Mouse (Mus musculus): ENCODE measurements around the gene Tnn. TPM values are rescaled to one million over a fixed set of nuclear protein-coding genes. Genes with fewer than 3 reads are reported as not detected.

Tnn gene
- 0.08 and 0.12 TPM in 2 replicates for polyA plus RNA-seq (2015; fragmentation: Nextera tagmentation; extraction: Ambion mirVana)

DNA sequence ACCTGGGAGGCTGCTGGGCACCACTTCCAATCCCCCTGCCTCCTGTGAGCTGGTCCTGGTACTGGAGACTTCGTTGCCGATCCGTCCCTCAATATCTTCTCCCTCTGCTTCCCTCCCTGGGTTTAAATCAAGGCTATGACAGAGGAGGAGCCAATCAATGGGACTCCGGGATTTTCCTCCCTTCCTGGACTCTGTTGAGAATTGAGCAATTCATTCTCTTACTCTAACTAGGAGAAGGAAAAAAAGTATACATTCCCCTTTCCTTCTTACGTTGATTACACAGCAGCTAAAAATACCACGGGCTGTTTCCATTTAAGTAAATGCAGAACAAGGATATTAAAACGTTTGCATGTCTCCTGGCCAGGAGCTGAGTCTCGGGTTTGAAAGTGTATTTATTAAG lies at the start of gene Tnn:
Gene Tnn (minus strand): TSS at position 101 of the 400 bp plus-strand sequence.
- ATAC-seq (ENCODE audit: low FRiP score, low read depth), result no peak
- no peaks in the 10 kb centered on the region for H3K27me3 ChIP-seq

DNA sequence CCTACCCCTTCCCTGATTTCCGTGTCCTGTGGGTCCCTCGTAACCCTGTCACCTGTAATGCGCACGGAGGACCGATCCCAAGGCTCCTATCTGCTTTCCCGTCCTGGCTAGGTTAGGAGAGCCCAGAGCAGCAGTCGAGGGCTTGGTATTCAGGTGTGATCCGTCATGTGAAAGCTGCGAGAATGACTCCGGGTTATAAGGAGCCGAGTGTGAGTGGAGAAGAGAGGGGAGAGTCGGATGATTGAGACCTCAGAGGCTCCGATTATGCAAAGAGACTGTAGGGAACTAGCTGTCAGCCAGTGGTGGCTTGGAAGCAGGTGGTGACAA lies 41.9 kb upstream of the Tnn start:
- H3K9me3 ChIP-seq, result no peaks in the 10 kb centered on the region
- peaks cover 18% of the 10 kb centered on the region for H3K36me3 ChIP-seq
- H3K4me2 ChIP-seq, result peak overlapping the region; percentile 83
- peak overlapping the region; percentile 73 for H3K9ac ChIP-seq
- H3K27me3 ChIP-seq, result no peaks in the 10 kb centered on the region
- peak overlapping the region; percentile 86 for H3K27ac ChIP-seq (replicated peaks)
- H3K4me3 ChIP-seq, result peak overlapping the region; percentile 73
- ATAC-seq (ENCODE audit: low FRiP score, low read depth), result peak; percentile 50; the same call in 1 of the 2 replicates
- H3K4me1 ChIP-seq (replicated peaks), result peaks cover 11% of the 10 kb centered on the region
- WGBS, result under 1% methylated on average over 13 of the region's 13 CpGs

More for the DNA sequence above, at the start of gene Tnn:
- Histone ChIP-seq H3K9ac (no peak within 1 kb of the TSS), H3K27ac (replicated peaks) (no peak within 1 kb of the TSS), H3K9me3 (no peaks in the 10 kb centered on the region), H3K4me2 (no peak within 1 kb of the TSS), H3K4me1 (replicated peaks) (peaks cover 5% of the 10 kb centered on the region; the same call in 1 of the 2 replicates), H3K36me3 (no peaks in the 10 kb centered on the region), H3K4me3 (no peak within 1 kb of the TSS)
- 76% methylated on average over 8 of the region's 8 CpGs for WGBS

DNA sequence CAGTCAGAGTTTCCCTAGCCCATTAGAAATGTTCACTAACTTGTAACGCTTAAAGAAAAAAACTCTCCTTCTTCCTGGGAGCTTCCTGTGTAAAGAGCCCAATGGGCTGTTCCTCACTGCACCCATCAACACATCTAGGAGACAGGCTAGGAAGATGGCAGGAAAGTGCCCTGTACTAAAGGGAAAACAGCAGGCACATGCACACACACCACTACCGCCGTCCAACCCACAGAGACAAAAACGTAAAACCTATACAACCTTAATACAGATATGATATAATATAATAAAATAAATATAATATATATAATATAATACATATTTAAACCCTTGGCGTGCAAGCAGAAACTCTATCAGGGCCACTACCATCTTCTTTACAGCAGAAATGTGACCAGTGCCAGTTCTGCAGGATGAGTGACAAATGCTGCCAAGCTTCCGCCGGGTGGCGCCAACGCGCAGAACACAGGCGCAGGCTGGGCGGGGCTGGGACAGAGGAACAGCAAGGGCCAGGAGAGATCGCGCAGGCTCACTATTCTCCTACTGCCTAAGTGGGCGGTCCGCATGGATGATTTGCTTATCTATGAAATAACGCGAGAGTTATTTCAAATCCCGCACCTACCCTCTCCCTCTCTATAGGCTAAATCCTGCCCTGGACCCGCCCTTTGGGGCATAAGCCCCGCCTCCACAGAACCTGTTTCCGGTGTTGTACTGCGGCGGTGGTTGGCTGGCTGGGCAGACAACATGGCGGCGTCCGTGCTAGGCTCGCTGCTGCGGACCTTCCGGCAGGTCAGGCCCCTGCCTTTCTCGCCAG lies 41.4 kb upstream of the Tnn start, which contains the start of gene Mrps14:
Gene Mrps14 (plus strand): TSS at position 687 of the 808 bp plus-strand sequence.
- 7% methylated on average over 31 of the region's 31 CpGs for WGBS
- H3K27ac ChIP-seq (replicated peaks), result peak within 1 kb of the TSS; percentile 86

DNA sequence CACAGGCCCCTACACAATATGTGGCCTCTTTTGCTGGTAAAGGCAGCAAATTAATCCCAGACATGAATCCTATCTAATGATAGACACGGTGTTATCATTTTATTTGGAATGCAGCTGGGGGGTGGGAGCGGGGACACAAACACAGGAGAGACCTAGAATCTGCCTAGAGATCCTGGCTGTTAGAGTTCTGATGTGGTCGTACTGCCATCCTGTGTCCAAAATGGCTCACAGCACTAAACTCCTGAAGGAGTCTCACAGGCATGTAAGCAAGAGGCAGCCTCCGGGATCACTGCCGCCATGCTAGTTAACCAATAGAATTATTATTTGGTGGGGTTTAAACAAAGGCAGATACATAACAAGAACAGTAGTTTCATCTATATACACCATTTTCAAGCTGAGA lies 31.1 kb upstream of the Tnn start:
- H3K27ac ChIP-seq (replicated peaks), result no peak overlapping the region
- H3K4me2 ChIP-seq, result peak overlapping the region; percentile 21; the same call in 1 of the 2 replicates
- no peaks in the 10 kb centered on the region for H3K9me3 ChIP-seq
- H3K36me3 ChIP-seq, result no peaks in the 10 kb centered on the region
- no peak overlapping the region for H3K4me3 ChIP-seq
- peak; percentile 93 for ATAC-seq (ENCODE audit: low FRiP score, low read depth)
- 16% methylated on average over 5 of the region's 5 CpGs for WGBS
- H3K9ac ChIP-seq, result no peak overlapping the region
- H3K27me3 ChIP-seq, result no peaks in the 10 kb centered on the region
- no peaks in the 10 kb centered on the region for H3K4me1 ChIP-seq (replicated peaks)

More for the DNA sequence above, 41.4 kb upstream of the Tnn start, which contains the start of gene Mrps14:
- Histone ChIP-seq H3K27me3 (no peaks in the 10 kb centered on the region), H3K9ac (peak within 1 kb of the TSS; percentile 73), H3K36me3 (peaks cover 15% of the 10 kb centered on the region), H3K4me1 (replicated peaks) (peaks cover 11% of the 10 kb centered on the region), H3K9me3 (no peaks in the 10 kb centered on the region), H3K4me2 (peak within 1 kb of the TSS; percentile 83), H3K4me3 (peak within 1 kb of the TSS; percentile 73)
- ATAC-seq (ENCODE audit: low FRiP score, low read depth), result peak; percentile 100

DNA sequence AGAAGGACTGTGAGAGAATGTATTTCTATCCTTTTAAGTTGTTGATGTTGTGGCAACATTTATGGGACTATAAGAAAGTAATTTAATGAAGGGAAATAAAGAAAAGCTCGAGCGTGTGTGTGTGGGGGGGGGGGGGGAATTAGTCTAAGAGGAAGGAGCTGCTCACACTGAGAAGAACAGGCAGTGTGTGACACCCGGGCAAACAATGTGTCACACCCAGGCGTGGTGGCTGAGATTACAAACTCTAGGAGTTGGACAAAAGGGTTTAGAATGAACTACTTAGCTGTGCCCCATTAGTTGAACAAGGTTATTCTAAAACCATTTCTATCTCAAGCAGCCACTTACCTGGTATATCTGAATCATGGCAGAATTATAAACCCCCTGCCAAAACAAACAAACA lies 27.8 kb upstream of the Tnn start:
- Histone ChIP-seq H3K27me3 (no peaks in the 10 kb centered on the region), H3K9ac (no peak overlapping the region), H3K4me2 (no peak overlapping the region), H3K36me3 (no peaks in the 10 kb centered on the region), H3K27ac (replicated peaks) (no peak overlapping the region), H3K4me1 (replicated peaks) (no peaks in the 10 kb centered on the region), H3K4me3 (no peak overlapping the region), H3K9me3 (no peaks in the 10 kb centered on the region)
- 67% methylated on average over 4 of the region's 4 CpGs for WGBS
- ATAC-seq (ENCODE audit: low FRiP score, low read depth), result no peak

DNA sequence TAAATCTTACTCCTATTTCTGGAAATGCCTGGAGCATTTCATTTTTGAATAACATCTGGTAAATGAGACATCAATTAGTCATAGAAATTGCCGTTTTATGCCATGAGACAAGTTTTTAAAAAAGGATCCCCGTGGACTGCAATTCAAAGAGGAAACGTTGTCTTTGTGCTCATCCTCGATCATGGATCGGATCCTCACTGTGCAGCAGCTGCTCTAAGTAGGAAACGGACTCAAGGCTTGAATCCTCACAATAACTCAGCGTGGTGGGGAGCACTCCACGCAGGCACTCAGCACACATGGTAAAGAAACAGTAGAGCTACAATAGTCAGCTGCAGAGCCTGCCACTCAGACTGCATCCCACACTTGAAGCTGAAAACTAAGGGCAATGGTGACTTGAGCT lies 23.5 kb upstream of the Tnn start:
- Histone ChIP-seq H3K27ac (replicated peaks) (no peak overlapping the region), H3K36me3 (no peaks in the 10 kb centered on the region), H3K9me3 (no peaks in the 10 kb centered on the region), H3K27me3 (no peaks in the 10 kb centered on the region), H3K4me3 (no peak overlapping the region), H3K9ac (no peak overlapping the region), H3K4me1 (replicated peaks) (no peaks in the 10 kb centered on the region), H3K4me2 (no peak overlapping the region)
- WGBS, result 51% methylated on average over 8 of the region's 8 CpGs
- ATAC-seq (ENCODE audit: low FRiP score, low read depth), result no peak

DNA sequence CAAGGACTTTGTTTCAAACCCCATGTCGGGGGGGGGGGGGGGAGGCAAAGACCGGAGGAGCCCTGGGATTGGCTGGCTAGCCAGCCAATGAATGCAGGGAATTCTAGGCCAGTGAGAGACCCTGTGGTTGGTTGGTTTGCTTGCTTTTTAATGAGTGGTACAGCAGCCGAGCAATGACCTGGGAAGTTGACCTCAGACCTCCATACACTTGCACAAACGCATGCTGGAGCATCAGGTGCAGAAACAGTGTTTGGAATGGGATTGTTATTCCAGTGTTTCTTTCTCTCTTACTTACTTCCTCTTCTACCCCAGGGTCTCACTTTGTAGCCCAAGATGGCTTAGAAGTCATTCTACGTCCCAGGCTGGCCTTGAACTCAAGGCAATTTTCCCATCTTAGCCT lies 13.2 kb upstream of the Tnn start:
- 81% methylated on average over 4 of the region's 5 CpGs for WGBS
- H3K9me3 ChIP-seq, result no peaks in the 10 kb centered on the region
- no peak overlapping the region for H3K27ac ChIP-seq (replicated peaks)
- ATAC-seq (ENCODE audit: low FRiP score, low read depth), result no peak
- no peak overlapping the region for H3K4me2 ChIP-seq
- H3K9ac ChIP-seq, result no peak overlapping the region
- no peak overlapping the region for H3K4me3 ChIP-seq
- H3K27me3 ChIP-seq, result no peaks in the 10 kb centered on the region
- no peaks in the 10 kb centered on the region for H3K4me1 ChIP-seq (replicated peaks)
- H3K36me3 ChIP-seq, result no peaks in the 10 kb centered on the region

DNA sequence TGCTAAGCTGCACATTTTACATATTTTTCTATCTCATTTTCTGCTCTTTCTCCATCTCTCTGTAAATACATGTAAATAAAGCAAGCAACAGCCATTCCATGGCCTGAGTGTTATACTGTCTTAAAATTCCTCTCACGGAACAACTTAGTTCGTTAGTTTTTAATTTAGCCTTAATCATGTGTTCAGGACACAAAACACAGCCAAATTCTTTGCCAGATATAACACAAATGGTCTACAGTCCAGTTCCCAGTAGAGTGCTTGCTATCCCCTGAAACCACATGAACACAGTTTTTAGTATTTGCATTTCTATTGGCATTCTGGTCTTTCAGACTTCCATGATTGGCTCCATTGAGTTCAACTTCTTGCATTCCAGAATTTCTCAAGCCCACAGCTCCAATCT lies 4.8 kb upstream of the Tnn start:
- no peaks in the 10 kb centered on the region for H3K4me1 ChIP-seq (replicated peaks)
- ATAC-seq (ENCODE audit: low FRiP score, low read depth), result no peak
- H3K4me3 ChIP-seq, result no peak overlapping the region
- H3K4me2 ChIP-seq, result no peak overlapping the region
- no peaks in the 10 kb centered on the region for H3K9me3 ChIP-seq
- H3K36me3 ChIP-seq, result no peaks in the 10 kb centered on the region
- H3K27ac ChIP-seq (replicated peaks), result no peak overlapping the region
- WGBS, result 88% methylated on average over 2 of the region's 2 CpGs
- H3K27me3 ChIP-seq, result no peaks in the 10 kb centered on the region
- H3K9ac ChIP-seq, result no peak overlapping the region

DNA sequence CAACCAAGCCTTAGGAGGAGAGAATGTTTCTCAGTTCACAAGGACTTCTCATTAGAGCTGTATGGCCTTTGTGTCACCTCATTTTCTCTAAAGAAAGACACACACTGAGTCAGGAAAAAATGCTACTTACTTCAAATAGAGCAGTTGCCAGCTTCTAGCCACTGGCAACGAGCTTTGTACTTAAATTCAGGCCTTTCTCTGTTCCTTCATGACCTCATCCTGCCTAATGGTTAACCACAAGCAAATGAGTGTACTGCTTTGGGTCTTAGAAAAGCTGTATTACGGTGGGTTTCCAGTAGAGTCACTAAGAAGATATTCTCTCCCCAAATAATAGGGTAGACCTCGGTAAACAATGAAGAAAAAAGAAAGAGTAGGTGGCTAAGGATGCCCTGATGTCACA lies 2.7 kb downstream of the Tnn start:
- no peak for ATAC-seq (ENCODE audit: low FRiP score, low read depth)
- 76% methylated on average over 3 of the region's 3 CpGs for WGBS
- H3K4me1 ChIP-seq (replicated peaks), result peaks cover 5% of the 10 kb centered on the region; the same call in 1 of the 2 replicates

DNA sequence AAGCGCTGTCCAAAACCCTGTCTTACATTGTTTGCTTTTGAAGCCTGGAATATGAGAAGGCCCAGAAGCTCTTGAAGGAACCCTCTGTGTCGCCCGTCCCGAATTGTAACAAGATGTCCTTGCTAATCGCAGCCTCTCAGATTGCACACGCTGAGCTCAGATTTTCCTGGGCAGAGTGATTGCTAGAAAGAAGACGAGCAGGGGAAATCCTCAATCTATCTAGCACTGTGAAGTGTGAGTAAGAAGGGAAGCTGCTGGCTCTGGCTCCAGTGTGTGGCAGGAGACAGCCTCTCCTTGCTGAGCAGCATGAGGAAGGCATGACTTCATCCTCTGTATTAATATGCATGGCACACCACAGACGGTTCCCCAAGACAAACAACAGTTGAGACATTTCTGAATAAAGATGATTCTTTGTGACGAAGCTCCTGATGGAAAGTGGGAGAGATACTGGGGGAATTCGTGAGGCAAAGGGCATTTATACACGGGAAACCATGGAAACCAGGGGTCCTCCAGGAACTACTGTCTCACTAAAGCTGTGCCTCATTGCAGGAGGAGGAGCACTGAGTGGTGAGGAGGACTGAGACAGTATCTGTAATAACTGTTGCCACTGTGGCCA lies 4.0 kb downstream of the Tnn start:
- no peak overlapping the region for H3K4me3 ChIP-seq
- WGBS, result 57% methylated on average over 11 of the region's 11 CpGs
- H3K4me1 ChIP-seq (replicated peaks), result peaks cover 5% of the 10 kb centered on the region; the same call in 1 of the 2 replicates
- no peaks in the 10 kb centered on the region for H3K9me3 ChIP-seq
- H3K9ac ChIP-seq, result no peak overlapping the region
- H3K27me3 ChIP-seq, result no peaks in the 10 kb centered on the region
- no peak overlapping the region for H3K4me2 ChIP-seq
- ATAC-seq (ENCODE audit: low FRiP score, low read depth), result peak; percentile 77; the same call in 1 of the 2 replicates
- H3K27ac ChIP-seq (replicated peaks), result 0 out of 2 replicates have a peak overlapping the region, but pooled peaks have one; percentile 36
- no peaks in the 10 kb centered on the region for H3K36me3 ChIP-seq

More for the DNA sequence above, 2.7 kb downstream of the Tnn start:
- Histone ChIP-seq H3K36me3 (no peaks in the 10 kb centered on the region), H3K4me2 (no peak overlapping the region), H3K27ac (replicated peaks) (no peak overlapping the region), H3K27me3 (no peaks in the 10 kb centered on the region), H3K9ac (no peak overlapping the region), H3K4me3 (no peak overlapping the region), H3K9me3 (no peaks in the 10 kb centered on the region)

DNA sequence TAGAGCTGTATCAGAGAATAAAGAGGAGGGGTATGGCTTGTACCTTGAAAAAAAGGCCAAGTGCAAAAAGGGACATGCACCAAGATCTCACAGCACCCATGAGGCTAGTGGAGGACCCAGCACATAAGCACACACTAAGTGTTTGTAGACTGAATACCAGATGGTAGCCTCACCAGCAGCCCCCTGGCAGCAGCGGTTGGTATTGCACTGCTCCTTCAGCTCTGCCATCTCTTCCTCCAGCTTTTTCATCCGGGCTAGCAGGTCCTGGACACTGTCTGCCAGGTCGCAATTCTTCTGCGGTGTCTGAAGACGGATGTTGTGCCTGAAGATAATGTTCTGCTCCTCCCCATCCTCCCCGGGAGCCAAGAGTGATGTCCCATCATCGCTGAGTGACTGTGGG lies 6.1 kb downstream of the Tnn start:
- WGBS, result 92% methylated on average over 7 of the region's 7 CpGs
- H3K4me2 ChIP-seq, result no peak overlapping the region
- H3K27me3 ChIP-seq, result no peaks in the 10 kb centered on the region
- H3K27ac ChIP-seq (replicated peaks), result no peak overlapping the region
- no peak overlapping the region for H3K4me3 ChIP-seq
- H3K9me3 ChIP-seq, result no peaks in the 10 kb centered on the region
- no peaks in the 10 kb centered on the region for H3K36me3 ChIP-seq
- peaks cover 5% of the 10 kb centered on the region; the same call in 1 of the 2 replicates for H3K4me1 ChIP-seq (replicated peaks)
- H3K9ac ChIP-seq, result no peak overlapping the region
- ATAC-seq (ENCODE audit: low FRiP score, low read depth), result no peak

DNA sequence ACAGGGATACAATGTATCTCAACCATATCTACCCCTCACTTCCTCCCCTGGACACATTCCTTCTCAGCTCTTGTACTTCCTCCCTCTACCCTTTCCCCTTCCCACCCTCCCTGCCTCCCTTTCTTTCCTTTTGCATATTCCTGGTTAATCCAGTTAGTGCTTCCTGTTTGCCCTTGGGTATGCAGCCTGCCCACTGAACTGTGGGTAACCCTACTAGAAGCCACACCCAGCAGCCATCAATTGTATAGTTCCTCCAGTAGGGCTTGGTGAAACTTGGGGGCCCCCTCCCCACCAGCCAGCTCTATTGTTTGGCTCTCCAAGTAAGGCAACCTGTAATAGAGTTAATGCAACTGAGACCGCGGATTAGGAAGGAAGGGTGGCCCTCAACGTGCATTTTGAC lies 7.8 kb downstream of the Tnn start:
- H3K36me3 ChIP-seq, result no peaks in the 10 kb centered on the region
- H3K27ac ChIP-seq (replicated peaks), result no peak overlapping the region
- no peak for ATAC-seq (ENCODE audit: low FRiP score, low read depth)
- H3K4me2 ChIP-seq, result no peak overlapping the region
- no peak overlapping the region for H3K9ac ChIP-seq
- H3K9me3 ChIP-seq, result no peaks in the 10 kb centered on the region
- no peaks in the 10 kb centered on the region for H3K27me3 ChIP-seq
- WGBS, result 80% methylated on average over 3 of the region's 3 CpGs
- H3K4me3 ChIP-seq, result no peak overlapping the region
- H3K4me1 ChIP-seq (replicated peaks), result peaks cover 5% of the 10 kb centered on the region; the same call in 1 of the 2 replicates
